Mouse (Mus musculus): ENCODE results near the gene Slc25a22. TPM values are rescaled to one million over a fixed set of nuclear protein-coding genes. Genes with fewer than 3 reads are reported as not detected.

Slc25a22 gene
- 9.6 and 12.0 TPM in 2 replicates for polyA plus RNA-seq (2015; fragmentation: Nextera tagmentation; extraction: Ambion mirVana)

DNA sequence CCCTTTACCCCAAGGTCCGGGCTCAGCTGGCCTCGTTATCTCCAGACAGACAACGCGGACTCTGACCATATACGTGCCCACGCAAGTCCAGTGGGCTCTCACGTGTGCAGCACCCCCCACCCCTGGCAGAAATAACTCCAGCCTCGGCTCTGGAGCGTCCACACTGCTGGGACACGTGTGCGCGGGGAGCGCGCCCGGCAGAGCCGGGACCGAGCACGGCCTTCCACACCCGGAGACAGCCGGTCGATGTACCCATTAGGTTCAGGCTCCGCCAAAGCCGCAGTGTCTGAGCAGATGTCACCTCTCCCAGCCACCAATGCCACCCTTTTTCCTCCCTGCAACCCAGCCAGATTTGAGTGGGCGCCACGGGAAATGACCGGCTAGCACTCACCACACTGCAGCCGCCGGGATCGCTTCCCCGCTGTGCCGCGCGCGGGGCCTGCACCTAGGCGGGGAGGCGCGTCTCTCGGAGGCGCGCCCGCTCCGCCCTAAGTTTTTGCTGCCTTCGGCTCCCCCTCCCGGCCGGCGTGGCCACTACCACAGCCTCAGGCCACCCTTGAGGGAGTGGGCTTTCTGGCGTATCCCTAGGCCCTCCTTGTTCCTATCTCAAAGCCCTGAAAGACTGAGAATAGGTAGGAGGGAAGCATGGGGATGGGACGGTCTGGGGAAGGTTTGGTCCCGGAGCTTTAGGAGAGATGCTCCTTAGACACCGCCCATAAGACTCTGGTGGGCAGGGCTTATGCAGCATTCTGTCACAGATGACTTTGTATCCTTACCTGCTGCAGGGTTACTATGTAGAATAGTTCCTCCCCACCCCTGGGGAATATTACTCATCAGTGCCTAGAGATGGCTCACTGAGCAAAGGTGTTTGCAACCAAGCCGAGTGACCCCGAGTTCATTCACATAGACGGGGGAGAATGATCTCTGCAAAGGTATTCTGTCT, at the start of gene Slc25a22:
Gene Slc25a22 (minus strand): TSS at position 715 of the 943 bp plus-strand sequence.

GRCm38 (mm10) chr7:141475011-141475804, 37.5 kb upstream of the Slc25a22 start, which contains the start of the genes Polr2l and Tspan4:
TSS of gene Polr2l (minus strand) at chr7:141475132.
TSS of gene Tspan4 (plus strand) at chr7:141475240.

GRCm38 (mm10) chr7:141467230-141468030, 29.7 kb upstream of the Slc25a22 start, which contains the start of gene Cd151:
TSS of gene Cd151 (plus strand) at chr7:141467392.

DNA sequence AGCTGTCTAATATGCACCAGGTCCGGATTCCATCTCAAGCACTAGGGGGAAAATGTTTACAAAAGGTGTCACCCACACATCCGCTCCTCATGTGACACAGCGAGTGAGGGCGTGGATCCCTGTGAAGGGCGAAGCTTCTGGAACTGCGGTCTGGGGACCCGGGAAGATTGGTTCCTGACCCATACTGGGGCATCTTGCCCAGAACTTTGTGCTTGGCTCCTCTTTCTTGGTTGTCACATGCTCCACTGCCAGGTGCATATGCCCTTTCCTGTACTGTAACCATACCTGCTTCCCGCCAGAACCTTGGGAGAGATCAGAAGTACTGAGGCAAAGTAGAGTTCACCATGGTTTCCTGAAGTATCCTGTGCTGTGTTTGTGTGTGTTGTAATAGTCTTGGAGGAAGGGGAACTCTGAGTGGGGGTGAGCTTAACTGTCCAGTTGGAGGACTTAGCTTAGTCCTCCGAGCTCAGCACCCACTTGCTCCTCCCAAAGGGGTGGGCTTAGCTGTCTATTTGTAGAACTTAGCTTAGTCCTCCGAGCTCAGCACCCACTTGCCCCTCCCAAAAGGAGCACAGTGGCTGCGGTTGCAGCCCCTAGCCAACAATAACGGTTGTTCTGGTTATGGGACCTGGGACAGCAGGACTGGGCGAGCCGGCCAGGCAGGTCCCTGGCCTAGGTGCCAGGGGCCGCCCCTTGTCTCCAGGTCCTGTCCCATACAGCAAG, 22.9 kb upstream of the Slc25a22 start, which contains the start of gene Cracr2b:
Gene Cracr2b (plus strand): TSS at position 704 of the 723 bp plus-strand sequence.

GRCm38 (mm10) chr7:141454967-141455551, 17.4 kb upstream of the Slc25a22 start, which contains the start of gene Pnpla2:
TSS of gene Pnpla2 (plus strand) at chr7:141455198.

GRCm38 (mm10) chr7:141447110-141447991, 9.7 kb upstream of the Slc25a22 start, which contains the start of gene Rplp2:
TSS of gene Rplp2 (plus strand) at chr7:141447370.

DNA sequence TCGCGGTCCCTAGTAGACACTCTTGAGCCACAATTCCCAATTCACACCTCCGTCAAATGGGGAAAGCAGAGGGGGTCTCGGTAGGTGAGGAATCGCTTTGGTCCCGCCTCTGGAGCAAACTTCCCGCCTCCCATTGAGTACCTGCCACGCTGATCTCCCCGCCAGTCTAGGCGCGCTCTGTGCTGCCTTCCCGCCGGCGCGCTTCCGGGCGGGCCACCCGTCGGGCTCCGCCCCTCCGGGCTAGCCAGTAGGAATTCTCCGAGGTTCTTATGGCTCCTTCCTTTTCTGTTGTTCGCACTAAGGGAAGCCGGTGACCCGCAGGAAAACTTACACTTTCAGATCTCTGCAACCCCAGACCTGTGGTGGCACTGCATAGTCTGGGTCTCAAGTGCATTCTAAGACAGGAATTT, 6.1 kb upstream of the Slc25a22 start, which contains the start of gene Pidd1:
Gene Pidd1 (minus strand): TSS at position 198 of the 410 bp plus-strand sequence.

GRCm38 (mm10) chr7:141429310-141429709, 8.4 kb downstream of the Slc25a22 start, which contains the start of gene Cend1:
TSS of gene Cend1 (minus strand) at chr7:141429491.

DNA sequence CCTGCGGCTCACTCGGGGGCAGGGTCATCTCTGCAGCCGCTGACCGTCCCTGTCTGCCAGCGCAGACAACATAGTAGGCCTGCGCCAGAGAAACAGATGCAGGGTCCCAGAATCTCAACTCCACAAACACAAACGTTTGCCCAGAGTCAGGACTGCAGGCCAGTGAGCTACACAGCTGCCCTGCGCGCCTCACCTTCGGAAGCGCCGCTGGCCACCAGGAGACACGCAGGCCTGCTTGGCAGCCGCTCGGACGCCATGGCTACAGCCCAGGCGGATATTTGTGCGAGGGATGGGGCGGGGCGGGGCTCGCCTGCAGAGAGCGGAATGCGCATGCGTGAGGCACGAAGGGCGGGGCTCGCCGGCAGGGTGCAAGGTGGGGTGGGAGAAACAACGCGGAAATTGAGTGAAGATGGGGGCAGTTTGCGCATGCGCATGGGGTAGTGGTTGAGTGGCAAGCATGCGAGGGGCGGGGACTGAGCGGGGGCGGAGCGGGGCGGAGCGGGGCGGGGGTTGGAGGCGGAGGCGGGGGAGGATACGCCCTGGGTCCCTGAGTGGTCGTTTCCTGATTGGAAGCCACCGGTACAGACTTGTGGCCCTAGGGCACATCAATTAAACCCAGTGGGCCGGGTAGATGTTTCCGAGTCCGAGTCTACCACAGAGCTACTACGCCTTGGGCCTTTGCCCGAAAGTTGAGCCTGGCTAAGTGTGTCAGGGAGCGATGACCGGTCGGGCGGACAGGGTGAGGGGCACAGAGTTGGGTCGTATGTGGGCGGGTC, 23.7 kb downstream of the Slc25a22 start, which contains the start of gene Gatd1:
Gene Gatd1 (minus strand): TSS at position 328 of the 776 bp plus-strand sequence.

DNA sequence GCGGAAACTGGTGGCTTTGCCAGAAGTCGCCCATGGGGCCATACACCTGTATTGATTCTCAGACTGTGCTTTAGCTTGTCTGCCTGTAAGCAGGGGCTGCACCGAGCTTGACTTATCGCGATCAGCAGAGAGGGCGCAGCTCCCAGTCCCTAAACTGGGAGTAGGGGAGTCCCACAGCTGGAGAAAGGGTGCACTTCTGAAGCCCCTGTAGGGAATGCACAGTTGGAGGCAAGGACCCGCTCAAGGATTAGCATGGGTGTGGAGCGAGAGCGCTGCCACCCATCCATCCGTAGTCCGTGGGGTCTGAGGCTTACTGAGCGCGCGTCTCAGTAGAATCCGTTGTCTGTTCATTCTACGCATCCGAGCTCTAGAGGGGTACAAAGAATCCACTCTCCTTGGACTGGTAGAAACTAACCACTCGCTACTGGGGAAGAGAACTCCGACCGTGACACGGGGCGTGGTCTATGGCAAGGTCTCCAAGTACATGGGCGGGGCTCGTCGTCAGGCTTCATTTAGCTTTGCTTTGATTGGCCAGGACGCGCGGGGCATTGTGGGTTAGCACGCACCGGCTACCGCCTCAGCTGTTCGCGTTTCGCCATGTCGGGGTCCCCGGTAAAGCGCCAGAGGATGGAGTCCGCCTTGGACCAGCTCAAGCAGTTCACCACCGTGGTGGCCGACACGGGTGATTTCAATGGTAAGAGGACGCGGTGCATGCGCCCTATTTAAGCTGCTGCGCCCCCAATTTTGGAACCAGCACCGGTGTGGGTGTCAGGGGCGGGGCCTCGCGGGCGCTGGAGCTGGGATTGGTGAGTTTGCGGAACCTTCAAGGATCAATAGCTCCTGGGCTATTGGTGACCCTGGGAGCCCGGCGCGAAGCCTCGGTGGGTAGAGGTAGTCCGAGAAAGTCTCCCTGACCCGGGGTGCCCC, 45.8 kb downstream of the Slc25a22 start, which contains the start of gene Taldo1:
Gene Taldo1 (plus strand): TSS at position 575 of the 927 bp plus-strand sequence.

Other genes starting within 250 kb of the Slc25a22 start
- gene Hras, start 243.9 kb downstream of the Slc25a22 start, polyA plus RNA-seq (2015; fragmentation: Nextera tagmentation; extraction: Ambion mirVana) = 62.2 and 63.7 TPM in 2 replicates
- 4.3 and 4.7 TPM in 2 replicates for gene Lrrc56, start 243.7 kb downstream of the Slc25a22 start, polyA plus RNA-seq (2015; fragmentation: Nextera tagmentation; extraction: Ambion mirVana)
- 0.22 and 0.33 TPM in 2 replicates for gene Lmntd2, start 223.8 kb downstream of the Slc25a22 start, polyA plus RNA-seq (2015; fragmentation: Nextera tagmentation; extraction: Ambion mirVana)
- 9.9 and 12.2 TPM in 2 replicates for gene Rassf7, start 222.0 kb downstream of the Slc25a22 start, polyA plus RNA-seq (2015; fragmentation: Nextera tagmentation; extraction: Ambion mirVana)
- 32.7 and 37.2 TPM in 2 replicates for gene Phrf1, start 209.1 kb downstream of the Slc25a22 start, polyA plus RNA-seq (2015; fragmentation: Nextera tagmentation; extraction: Ambion mirVana)
- gene Irf7, start 171.4 kb downstream of the Slc25a22 start, polyA plus RNA-seq (2015; fragmentation: Nextera tagmentation; extraction: Ambion mirVana) = 32.5 and 46.0 TPM in 2 replicates
- gene Cdhr5, start 161.1 kb downstream of the Slc25a22 start, polyA plus RNA-seq (2015; fragmentation: Nextera tagmentation; extraction: Ambion mirVana) = 0.07 and 0.11 TPM in 2 replicates
- 10.2 and 15.9 TPM in 2 replicates for gene Sct, start 158.8 kb downstream of the Slc25a22 start, polyA plus RNA-seq (2015; fragmentation: Nextera tagmentation; extraction: Ambion mirVana)
- 0.10 and 0.55 TPM in 2 replicates for gene Drd4, start 145.9 kb downstream of the Slc25a22 start, polyA plus RNA-seq (2015; fragmentation: Nextera tagmentation; extraction: Ambion mirVana)
- gene Deaf1, start 110.2 kb downstream of the Slc25a22 start, polyA plus RNA-seq (2015; fragmentation: Nextera tagmentation; extraction: Ambion mirVana) = 26.7 and 31.4 TPM in 2 replicates
- gene Tmem80, start 110.2 kb downstream of the Slc25a22 start, polyA plus RNA-seq (2015; fragmentation: Nextera tagmentation; extraction: Ambion mirVana) = 25.3 and 26.4 TPM in 2 replicates
- gene Eps8l2, start 99.0 kb downstream of the Slc25a22 start, polyA plus RNA-seq (2015; fragmentation: Nextera tagmentation; extraction: Ambion mirVana) = 1.6 and 2.0 TPM in 2 replicates
- 532 and 557 TPM in 2 replicates for gene Taldo1, start 45.7 kb downstream of the Slc25a22 start, polyA plus RNA-seq (2015; fragmentation: Nextera tagmentation; extraction: Ambion mirVana)
- 27.9 and 38.0 TPM in 2 replicates for gene Gatd1, start 23.8 kb downstream of the Slc25a22 start, polyA plus RNA-seq (2015; fragmentation: Nextera tagmentation; extraction: Ambion mirVana)
- 0.17 TPM in 1 of 2 replicates, not detected in the other for gene Cend1, start 8.4 kb downstream of the Slc25a22 start, polyA plus RNA-seq (2015; fragmentation: Nextera tagmentation; extraction: Ambion mirVana)
- gene Pidd1, start 6.1 kb upstream of the Slc25a22 start, polyA plus RNA-seq (2015; fragmentation: Nextera tagmentation; extraction: Ambion mirVana) = 11.9 and 14.1 TPM in 2 replicates
- gene Rplp2, start 9.5 kb upstream of the Slc25a22 start, polyA plus RNA-seq (2015; fragmentation: Nextera tagmentation; extraction: Ambion mirVana) = 1,725 and 1,765 TPM in 2 replicates
- gene Pnpla2, start 17.3 kb upstream of the Slc25a22 start, polyA plus RNA-seq (2015; fragmentation: Nextera tagmentation; extraction: Ambion mirVana) = 23.6 and 27.5 TPM in 2 replicates
- 12.7 and 15.8 TPM in 2 replicates for gene Cracr2b, start 23.2 kb upstream of the Slc25a22 start, polyA plus RNA-seq (2015; fragmentation: Nextera tagmentation; extraction: Ambion mirVana)
- 9.2 and 10.5 TPM in 2 replicates for gene Cd151, start 29.5 kb upstream of the Slc25a22 start, polyA plus RNA-seq (2015; fragmentation: Nextera tagmentation; extraction: Ambion mirVana)
- gene Polr2l, start 37.2 kb upstream of the Slc25a22 start, polyA plus RNA-seq (2015; fragmentation: Nextera tagmentation; extraction: Ambion mirVana) = 56.8 and 65.1 TPM in 2 replicates
- 65.7 and 84.5 TPM in 2 replicates for gene Tspan4, start 37.3 kb upstream of the Slc25a22 start, polyA plus RNA-seq (2015; fragmentation: Nextera tagmentation; extraction: Ambion mirVana)
- 14.0 and 14.6 TPM in 2 replicates for gene Chid1, start 102.0 kb upstream of the Slc25a22 start, polyA plus RNA-seq (2015; fragmentation: Nextera tagmentation; extraction: Ambion mirVana)
- 49.8 and 51.2 TPM in 2 replicates for gene Ap2a2, start 124.3 kb upstream of the Slc25a22 start, polyA plus RNA-seq (2015; fragmentation: Nextera tagmentation; extraction: Ambion mirVana)
- 6.2 and 7.0 TPM in 2 replicates for gene Muc6, start 217.4 kb upstream of the Slc25a22 start, polyA plus RNA-seq (2015; fragmentation: Nextera tagmentation; extraction: Ambion mirVana)

All from spleen, postnatal 0 days (tissue).